Mouse (Mus musculus): Measurements from ENCODE around the gene Foxl1. TPM values are rescaled to one million over a fixed set of nuclear protein-coding genes. Genes with fewer than 3 reads are reported as not detected.

Foxl1 gene
- total RNA-seq (2021) = under 1 TPM; 0.27 to 0.43 TPM

DNA sequence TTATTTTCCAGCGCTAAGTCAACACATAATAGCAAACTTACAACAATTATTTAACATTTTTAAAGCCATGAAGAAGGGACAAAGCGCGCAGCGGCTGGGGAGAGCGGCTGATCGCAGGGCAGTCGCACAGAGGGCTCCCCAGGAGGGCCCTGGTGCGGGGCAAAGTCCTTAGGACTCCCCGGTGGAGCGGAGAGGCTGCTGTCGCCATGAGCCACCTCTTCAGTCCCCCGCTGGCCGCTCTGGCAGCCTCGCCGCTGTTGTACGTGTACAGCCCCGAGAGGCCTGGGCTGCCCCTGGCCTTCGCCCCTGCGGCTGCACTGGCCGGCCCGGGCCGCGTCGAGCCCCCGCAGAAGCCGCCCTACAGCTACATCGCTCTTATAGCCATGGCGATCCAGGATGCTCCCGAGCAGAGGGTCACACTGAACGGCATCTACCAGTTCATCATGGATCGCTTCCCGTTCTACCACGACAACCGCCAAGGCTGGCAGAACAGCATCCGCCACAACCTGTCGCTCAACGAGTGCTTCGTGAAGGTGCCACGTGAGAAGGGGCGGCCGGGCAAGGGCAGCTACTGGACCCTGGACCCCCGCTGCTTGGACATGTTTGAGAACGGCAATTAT is at the start of gene Foxl1:
Foxl1 (plus strand) TSS at position 185 of the 620 bp plus-strand sequence.
- DNase-seq = no peak
- intact Hi-C loops (cut with DNase I) = loop anchor here (5.0 kb wide), 1 partner anchor 84 kb away; no protein-coding TSS in a partner anchor

DNA sequence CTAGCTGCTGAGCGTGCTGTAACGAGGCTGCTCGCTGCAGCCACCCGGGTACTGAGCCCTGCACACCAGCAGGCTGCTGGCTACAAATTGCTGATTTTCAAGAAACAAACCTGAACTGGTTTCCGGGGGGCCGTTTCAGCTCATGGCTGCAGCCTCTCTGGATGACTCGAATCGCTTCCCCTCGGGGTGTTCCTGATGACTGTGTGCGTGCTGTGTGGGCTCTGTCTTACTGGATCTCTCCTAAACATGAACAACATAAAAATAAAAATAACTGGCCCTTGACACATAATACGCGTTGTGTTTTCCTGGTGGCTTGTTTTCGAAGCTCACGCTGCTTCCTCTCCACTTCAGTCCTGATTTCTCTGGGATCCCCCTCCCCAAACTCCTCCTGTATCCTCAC is 49.0 kb upstream of the Foxl1 start:
- intact Hi-C loops (cut with DNase I) = no loop called here
- DNase-seq = no peak

DNA sequence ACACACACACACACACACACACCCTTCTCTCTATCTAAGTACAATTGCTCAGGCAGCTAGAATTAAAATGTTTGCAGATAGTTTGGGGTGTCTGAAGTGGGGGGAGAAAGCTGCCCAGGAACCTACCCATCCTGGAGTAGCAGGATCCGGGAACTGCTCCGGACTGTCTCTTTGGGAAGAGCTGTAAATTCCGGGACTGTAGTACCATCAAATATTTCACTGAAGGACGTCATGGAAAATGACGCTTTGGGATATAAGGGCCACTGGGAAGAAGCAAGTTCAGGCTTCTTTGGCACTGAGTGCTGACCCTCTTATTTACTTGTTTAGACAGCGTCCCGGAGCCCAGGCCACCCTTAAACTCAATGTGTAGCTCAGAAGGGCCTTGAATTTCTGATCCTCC is 48.5 kb upstream of the Foxl1 start:
- DNase-seq = no peak
- intact Hi-C loops (cut with DNase I) = no loop called here

DNA sequence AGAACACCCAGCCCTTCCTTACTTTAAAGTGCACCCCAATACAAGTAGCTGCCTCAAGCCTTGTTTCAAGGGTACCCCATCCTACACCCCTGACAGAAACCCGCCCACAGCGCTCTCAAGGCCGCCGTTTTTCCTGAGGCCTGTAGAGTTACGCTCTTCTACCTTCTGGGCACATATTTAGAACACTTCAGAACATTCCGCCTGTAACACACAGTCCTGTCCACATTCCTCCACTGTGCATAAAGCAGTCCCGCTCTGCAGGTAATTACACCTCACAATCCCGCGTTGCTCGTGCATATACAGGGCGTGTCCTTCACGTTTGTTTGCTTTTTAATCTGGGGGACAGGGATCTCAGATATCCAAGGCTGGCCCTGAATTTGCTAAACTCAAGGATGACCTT is 47.8 kb upstream of the Foxl1 start:
- intact Hi-C loops (cut with DNase I) = no loop called here
- no peak for DNase-seq

DNA sequence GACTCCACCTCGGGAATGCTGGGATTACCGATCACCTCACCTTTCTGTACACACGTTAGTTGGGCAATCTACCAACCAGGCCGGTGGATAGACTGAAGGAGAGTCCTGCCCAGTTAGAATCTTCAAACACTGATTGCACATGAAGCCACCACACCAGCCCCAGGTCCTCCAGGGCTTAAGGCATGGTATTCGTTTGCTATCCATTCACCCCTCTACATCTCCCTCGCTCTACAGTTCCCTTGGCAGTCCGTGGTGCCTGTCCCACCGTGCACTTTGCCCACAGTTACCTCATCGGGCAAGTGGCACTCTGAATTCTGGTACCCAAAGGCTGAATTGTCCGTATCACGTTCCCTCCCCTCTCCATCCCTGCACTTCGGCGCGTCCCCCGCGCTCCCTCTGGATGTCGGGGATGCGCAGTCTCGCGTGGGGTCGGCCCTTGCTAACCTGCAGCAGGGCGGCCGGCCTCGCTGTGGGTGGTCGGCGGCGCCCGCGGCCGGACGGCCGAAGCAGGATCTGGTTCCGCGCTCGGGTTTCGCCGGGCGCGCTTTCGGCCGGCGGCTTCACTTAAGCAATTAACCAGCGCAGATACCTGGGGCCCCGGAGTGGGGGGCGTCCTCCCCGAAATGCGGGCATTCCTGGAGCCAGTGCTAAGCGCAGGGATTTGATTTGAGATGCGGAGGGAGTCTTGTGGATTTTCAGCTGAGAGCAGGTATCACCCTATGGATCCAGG is 47.2 kb upstream of the Foxl1 start:
- intact Hi-C loops (cut with DNase I) = no loop called here
- no peak for DNase-seq

DNA sequence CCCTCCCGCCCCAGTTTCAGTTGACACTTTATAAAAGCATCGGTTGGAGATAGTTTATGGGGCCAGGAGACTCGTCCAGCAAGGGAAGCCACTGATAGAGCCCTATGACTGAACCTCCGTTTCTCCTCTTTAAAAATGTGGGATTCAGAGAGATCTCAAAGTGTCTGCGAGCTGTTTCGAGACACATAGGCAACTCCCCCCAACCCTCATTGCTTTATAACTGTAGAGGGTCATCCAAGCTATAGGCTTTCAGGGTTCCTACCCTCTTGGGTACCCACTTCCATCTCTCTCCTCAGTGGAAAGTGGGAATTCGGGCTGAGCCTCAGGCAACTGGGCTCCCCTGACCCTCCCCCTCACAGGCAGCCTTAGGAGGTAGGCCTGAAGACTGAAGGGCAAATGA is 46.3 kb upstream of the Foxl1 start:
- intact Hi-C loops (cut with DNase I) = no loop called here
- DNase-seq = no peak

DNA sequence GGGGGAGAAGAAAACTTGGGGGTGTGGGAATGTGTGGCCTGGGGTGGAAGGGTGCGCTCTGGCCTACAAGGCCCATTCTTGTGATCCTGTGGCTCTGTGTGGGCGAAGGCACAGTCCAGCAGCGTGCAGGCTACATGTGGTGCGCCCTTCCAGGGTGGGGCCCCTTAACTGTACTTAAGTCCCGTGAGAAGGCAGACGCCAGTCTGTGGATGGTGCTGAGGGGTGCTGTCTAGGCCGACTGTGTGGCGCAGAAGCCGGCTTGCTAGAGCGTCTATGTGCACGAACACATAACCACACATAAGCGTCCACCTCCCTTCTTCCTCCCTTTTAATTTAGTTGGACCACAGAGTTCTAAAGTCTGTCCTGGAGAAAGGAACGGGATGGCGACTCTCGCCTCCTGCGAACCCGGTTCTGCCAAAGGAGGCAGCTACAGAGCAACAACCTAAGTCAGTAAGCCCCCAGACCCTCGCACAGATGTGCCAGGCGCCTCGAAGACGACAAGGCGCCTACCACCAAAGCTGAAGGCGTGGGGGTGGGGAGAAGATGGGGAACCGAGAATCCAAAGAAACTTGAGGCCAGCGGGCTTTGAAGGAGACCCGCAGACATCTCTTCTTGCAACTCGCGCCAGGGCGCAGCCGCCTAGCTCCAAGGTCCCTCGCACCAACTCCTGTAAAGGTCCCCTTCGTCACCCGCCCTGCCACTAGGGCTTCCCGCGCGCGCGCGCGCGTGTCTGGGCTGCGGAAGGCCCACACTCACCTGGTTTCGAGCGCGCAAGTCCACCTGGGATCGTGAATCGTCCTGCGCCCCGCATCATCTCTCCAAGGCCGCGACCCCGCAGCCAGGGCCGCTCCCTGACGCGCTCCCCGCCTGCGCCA is 45.3 kb upstream of the Foxl1 start:
- intact Hi-C loops (cut with DNase I) = no loop called here
- no peak for DNase-seq

DNA sequence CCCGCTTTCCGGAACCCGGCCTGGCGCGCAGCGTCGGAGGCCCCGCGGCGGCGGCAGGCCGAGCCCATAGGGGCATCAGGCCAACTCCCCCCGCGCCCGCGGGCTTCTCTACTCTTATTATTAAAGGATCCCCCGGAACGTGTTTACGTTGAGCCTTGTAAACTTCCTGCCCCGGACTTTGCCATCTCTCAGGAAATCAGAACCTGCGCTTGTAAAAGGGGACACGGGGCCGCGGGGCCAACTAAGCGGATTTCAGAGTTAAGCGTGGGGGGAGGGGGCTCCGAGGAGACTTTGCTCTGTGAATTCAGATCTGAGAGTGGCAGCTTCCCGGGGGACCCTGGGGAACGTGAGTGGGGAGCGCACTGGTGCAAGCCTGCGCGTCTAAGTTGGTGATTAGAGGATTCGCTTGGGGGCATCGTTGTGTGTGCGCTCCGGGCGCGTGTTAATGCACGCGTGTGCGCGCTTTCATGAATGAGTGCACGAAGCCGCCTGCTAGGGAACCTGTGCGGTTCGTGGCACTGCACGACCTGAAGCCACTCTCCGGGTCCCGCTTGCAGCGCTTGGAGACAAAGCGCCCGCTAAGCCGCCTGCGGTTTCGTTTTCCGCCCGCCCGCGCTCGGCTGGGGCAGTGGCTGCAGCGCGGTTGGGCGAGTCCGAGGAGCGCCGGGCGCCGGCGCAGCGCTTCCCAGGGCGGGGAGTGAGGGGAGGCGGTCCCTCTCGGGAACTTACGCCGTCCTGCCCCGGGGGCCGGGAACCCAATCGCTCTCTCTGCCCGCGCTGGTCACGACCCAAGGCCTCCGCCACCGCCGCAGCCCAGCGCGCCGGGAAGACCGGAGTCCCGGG is 44.4 kb upstream of the Foxl1 start:
- intact Hi-C loops (cut with DNase I) = no loop called here
- peak; percentile 82 to 84 for DNase-seq

DNA sequence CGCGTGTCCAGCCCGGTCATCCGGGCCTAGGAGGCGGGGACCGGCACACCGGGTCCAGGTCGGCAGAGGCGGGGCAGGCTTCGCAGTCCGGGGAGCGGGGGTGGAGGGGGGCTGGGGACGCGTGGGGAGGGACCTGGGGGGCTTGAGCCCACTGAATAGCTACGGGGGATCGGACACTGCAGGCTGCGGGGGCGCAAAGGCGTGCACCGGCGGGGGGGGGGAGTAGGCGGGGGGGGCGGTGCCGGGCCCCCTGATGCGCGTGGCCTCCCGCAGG is 43.9 kb upstream of the Foxl1 start:
- intact Hi-C loops (cut with DNase I) = no loop called here
- no peak for DNase-seq

DNA sequence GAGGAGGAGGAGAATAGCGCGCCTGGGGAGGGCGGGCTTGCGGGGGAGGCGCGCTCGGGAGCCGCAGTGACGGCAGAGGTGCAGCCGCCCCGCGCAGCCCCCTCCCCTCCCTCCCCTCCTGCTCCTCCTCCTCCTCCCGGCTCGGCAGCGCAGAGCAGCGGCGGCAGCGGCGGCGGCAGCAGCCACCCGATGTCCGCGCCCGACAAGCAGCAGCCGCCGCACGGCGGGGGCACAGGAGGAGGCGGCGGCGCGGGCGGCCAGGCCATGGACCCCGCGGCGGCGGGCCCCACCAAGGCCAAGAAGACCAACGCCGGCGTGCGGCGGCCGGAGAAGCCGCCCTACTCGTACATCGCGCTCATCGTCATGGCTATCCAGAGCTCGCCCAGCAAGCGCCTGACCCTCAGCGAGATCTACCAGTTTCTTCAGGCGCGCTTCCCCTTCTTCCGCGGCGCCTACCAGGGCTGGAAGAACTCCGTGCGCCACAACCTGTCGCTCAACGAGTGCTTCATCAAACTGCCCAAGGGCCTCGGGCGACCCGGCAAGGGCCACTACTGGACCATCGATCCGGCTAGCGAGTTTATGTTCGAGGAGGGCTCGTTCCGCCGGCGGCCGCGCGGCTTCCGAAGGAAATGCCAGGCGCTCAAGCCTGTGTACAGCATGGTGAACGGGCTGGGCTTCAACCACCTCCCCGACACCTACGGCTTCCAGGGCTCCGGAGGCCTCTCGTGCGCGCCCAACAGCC is 43.4 kb upstream of the Foxl1 start, which contains the start of gene Foxf1:
Foxf1 (plus strand) TSS at position 177 of the 742 bp plus-strand sequence.
- DNase-seq = peak in 1 of 2 experiments; percentile 32
- intact Hi-C loops (cut with DNase I) = no loop called here

DNA sequence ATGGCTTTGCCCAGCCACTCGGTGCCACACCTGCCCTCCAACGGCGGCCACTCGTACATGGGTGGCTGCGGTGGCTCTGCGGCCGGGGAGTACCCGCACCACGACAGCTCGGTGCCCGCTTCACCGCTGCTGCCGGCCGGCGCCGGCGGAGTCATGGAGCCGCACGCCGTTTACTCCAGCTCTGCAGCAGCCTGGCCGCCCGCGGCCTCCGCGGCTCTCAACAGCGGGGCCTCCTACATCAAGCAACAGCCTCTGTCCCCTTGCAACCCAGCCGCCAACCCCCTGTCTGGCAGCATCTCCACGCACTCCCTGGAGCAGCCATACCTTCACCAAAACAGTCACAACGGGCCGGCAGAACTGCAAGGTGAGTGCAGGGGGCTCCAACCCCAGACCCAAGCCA is 42.7 kb upstream of the Foxl1 start:
- DNase-seq = no peak
- intact Hi-C loops (cut with DNase I) = no loop called here

DNA sequence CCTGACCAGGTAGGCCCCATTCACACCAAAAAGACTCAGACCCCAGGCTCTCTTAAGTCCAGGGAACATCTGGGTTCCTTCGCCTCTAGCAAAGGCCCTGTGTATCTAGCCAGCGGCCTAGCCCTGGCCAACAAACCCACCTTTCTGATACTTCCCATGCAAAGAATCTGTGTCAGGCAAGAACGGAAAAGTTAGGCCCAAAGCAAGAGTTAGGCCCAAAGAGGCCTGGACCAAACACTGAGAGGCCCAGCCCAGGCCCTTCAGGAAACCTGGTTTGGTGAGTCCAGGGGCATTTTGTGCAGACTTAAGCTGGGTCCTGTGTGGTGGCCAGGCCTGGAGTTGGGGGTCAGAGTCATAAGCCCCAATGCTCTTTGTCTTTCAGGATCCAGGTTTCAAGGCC is 42.2 kb upstream of the Foxl1 start:
- intact Hi-C loops (cut with DNase I) = no loop called here
- DNase-seq = no peak

DNA sequence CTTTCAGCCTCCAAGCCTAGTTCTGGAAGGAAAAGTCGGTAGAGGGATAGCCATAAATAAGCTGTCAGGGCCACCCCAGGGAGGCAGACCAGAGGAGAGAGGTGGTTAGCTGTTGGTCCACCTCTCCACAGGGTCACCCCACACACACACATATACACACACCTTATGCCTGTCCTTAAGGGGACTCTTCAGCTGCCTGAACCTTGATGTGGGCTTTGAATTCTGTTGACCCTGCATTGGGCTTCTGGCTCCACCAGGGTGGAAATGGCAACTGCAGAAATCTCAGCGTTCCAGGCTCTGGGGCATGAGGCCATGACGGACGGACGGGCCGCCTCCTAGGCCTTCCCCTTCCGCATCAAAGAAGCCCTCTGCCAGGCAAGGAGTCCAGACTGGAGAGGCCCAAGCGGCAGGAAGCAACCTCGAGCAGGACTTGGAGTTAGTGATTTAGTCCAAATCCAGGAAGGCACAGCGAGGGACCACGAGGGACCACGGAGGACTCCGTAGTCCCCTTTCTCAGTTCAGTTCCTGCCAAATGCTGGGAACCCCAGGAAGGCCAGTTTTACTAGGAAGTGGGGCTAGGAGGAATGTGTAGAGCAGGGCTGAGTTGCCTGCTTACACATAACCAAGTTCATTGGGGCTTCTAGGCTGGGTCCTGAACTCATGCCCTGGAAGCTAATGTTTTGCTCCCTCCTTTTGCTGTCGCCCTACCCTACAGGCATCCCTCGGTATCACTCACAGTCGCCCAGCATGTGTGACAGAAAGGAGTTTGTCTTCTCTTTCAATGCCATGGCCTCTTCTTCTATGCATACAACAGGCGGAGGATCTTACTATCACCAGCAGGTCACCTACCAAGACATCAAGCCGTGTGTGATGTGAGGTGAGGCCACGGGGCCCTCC is 41.5 kb upstream of the Foxl1 start:
- intact Hi-C loops (cut with DNase I) = no loop called here
- no peak for DNase-seq

DNA sequence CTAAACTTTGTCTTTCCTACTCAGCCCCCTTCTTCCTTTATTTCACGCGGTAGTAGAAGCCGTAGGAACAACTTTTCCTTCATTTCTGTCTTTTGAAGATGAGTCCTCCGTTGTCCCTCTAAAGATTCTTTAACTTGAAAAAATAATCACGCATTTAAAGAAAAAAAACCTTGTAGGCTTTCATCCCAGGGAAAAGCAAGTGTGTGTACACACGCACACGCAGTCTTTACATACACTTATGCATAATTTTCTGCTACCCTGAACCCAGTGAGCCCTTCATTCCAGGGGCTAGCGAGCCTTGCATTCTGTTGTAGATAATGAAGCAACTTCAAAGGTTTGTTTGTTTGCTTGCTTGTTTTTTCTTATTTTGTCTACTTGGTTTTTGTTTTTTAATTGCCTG is 39.5 kb upstream of the Foxl1 start:
- DNase-seq = no peak
- intact Hi-C loops (cut with DNase I) = no loop called here

DNA sequence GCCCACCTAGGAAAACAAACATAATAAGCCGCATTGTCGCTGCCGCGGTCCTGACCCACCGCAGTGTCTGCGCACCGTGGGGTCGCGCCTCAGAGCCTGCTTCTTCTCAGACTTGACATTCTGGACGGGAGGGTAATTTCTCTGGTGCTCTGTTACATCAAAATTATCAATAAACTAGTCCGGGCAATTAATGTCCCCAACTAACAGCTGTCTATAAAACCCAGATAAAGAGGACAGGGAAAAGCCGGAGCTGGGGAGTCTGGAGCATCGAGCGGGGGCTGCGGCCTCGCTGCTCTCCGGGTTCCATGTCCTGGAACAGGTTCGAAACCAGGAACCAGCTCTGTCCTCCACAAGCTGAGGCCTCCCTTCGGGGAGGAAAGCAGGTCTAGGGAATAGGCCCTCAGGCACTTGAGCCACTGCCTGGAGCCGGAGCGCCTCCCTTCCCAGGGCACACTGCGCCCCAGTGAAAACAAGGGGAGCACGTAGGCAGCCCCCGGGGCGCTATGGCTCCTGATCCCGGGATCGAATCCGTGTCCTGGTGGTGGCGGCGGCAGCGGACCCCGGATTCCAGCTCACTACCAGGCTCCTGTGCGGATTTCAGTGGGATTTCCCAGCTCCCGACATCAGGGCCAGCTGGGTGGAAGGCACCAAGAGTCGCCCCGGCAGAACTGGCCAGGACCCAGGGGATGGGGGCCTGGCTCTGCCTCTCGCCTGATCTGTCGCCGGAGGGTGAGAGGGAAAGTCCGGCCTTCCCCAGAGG is 38.7 kb upstream of the Foxl1 start:
- DNase-seq = no peak
- intact Hi-C loops (cut with DNase I) = no loop called here

DNA sequence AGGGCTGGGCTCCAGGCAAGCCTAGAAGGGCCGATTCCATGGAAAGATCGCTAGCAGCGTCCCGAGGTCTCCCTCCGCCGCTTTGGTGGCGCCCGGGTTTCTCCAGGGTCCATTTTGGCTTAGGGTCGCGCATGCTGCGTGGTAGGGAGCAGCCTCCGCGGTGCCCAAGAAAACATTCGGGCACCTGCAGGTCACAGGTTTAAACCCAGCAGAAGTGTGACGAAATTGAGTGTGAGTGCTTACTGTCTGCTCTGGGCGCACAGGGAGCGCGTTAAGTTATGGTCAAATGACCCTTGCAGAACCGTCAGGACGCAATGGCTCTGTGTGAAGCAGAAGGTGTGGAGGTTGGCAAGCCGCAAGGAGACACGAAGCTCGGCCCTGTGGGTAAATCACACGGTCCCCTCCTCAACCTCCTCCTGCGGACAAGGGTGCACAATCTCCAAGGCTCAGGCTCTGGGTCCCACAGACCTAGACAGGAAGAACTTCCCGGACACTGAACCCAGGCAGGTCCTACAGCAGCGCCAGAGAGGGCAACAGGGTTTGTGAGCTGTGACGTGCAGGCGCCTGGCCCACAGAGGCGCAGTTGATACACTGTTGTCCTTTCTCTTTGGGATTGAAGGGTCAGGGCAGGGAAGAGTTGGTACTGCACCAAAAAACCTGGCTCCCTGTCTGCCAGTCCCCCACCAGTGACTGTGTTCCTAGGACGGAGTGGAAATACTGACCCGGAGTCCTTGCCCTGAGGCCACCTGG is 37.9 kb upstream of the Foxl1 start:
- DNase-seq = no peak
- intact Hi-C loops (cut with DNase I) = loop anchor here (5.0 kb wide), 1 partner anchor 408 kb away; no protein-coding TSS in a partner anchor

DNA sequence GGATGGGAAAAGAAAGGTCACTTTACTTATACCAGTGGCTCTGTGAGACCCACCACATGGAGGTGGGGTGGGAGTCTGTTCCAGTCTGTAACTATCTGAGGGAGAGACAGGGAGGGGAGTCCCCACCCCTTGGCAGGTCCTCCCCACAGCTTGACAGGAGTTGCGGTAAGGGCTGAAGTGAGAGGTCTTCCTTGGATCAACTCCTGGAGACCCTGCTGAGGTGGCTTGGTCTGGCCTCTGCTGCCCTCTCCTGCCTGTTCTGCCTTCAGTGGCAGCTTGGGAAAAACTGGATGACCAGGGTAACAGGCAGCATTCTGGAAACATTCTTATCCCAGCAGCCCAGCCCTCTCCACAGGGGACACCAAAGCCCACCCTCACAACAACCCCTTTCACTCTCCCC is 37.0 kb upstream of the Foxl1 start:
- no peak for DNase-seq
- intact Hi-C loops (cut with DNase I) = loop anchor here (5.0 kb wide), 1 partner anchor 408 kb away; no protein-coding TSS in a partner anchor

Data from heart, postnatal 10 days (tissue).